Mouse (Mus musculus) retina, adult 2 months (tissue): ENCODE results near the gene Eri3.

Experiments
- DNase-seq: peaks from one replicate; pipeline ENCODE4 v3.0.0-alpha.2; 2012; ENCODE audit warnings: low read depth, low spot score

Eri3 gene

GRCm38 (mm10) chr4:117577579-117577978 lies 27.4 kb downstream of the Eri3 start:
- no peak for DNase-seq

GRCm38 (mm10) chr4:117581626-117582025 lies 31.5 kb downstream of the Eri3 start:
- no peak for DNase-seq

- no peak for DNase-seq
Observed at GRCm38 (mm10) chr4:117585995-117586394, 35.8 kb downstream of the Eri3 start.

- DNase-seq, result no peak
Observed at GRCm38 (mm10) chr4:117587447-117587846, 37.3 kb downstream of the Eri3 start.

- no peak for DNase-seq
Observed at GRCm38 (mm10) chr4:117589081-117589660, 39.0 kb downstream of the Eri3 start.

GRCm38 (mm10) chr4:117590781-117591180 lies 40.6 kb downstream of the Eri3 start:
- no peak for DNase-seq

GRCm38 (mm10) chr4:117592206-117592605 lies 42.0 kb downstream of the Eri3 start:
- DNase-seq, result no peak

GRCm38 (mm10) chr4:117595293-117595692 lies 45.1 kb downstream of the Eri3 start:
- DNase-seq, result no peak

- DNase-seq, result no peak
Observed at GRCm38 (mm10) chr4:117599986-117600565, 49.9 kb downstream of the Eri3 start.

GRCm38 (mm10) chr4:117601338-117601776 lies 51.2 kb downstream of the Eri3 start:
- no peak for DNase-seq

- no peak for DNase-seq
Observed at GRCm38 (mm10) chr4:117605099-117605953, 55.2 kb downstream of the Eri3 start.

- DNase-seq, result no peak
Observed at GRCm38 (mm10) chr4:117605954-117606227, 55.7 kb downstream of the Eri3 start.

GRCm38 (mm10) chr4:117606831-117607610 lies 56.9 kb downstream of the Eri3 start:
- no peak for DNase-seq

- DNase-seq, result no peak
Observed at GRCm38 (mm10) chr4:117608265-117608664, 58.1 kb downstream of the Eri3 start.

- DNase-seq, result no peak
Observed at GRCm38 (mm10) chr4:117609371-117610039, 59.3 kb downstream of the Eri3 start.

- DNase-seq, result no peak
Observed at GRCm38 (mm10) chr4:117611385-117611784, 61.2 kb downstream of the Eri3 start.

GRCm38 (mm10) chr4:117611814-117612213 lies 61.6 kb downstream of the Eri3 start:
- DNase-seq, result no peak

GRCm38 (mm10) chr4:117612713-117613112 lies 62.5 kb downstream of the Eri3 start:
- DNase-seq, result no peak

GRCm38 (mm10) chr4:117613153-117613773 lies 63.1 kb downstream of the Eri3 start:
- DNase-seq, result no peak

- no peak for DNase-seq
Observed at GRCm38 (mm10) chr4:117616600-117616999, 66.4 kb downstream of the Eri3 start.

- DNase-seq, result no peak
Observed at GRCm38 (mm10) chr4:117622270-117622669, 72.1 kb downstream of the Eri3 start.
